Mouse (Mus musculus) spleen, adult 2 months (tissue): ENCODE measurements around the gene Snd1.

ENCODE experiments used
- CTCF ChIP-seq: fragments of 200-500 bp; IDR thresholded peaks from 2 replicates; pipeline ENCODE4 v1.5.1; 2011; ENCODE audit warnings: mild to moderate bottlenecking, inconsistent platforms; ENCODE audit not compliant: insufficient read depth, insufficient read length, insufficient replicate concordance; ENCODE audit errors: extremely low read depth
- POLR2A ChIP-seq: fragments of 200-500 bp; IDR thresholded peaks from 2 replicates; pipeline ENCODE4 v1.6.1; 2011; ENCODE audit warnings: low read depth, low read length, inconsistent platforms

DNA sequence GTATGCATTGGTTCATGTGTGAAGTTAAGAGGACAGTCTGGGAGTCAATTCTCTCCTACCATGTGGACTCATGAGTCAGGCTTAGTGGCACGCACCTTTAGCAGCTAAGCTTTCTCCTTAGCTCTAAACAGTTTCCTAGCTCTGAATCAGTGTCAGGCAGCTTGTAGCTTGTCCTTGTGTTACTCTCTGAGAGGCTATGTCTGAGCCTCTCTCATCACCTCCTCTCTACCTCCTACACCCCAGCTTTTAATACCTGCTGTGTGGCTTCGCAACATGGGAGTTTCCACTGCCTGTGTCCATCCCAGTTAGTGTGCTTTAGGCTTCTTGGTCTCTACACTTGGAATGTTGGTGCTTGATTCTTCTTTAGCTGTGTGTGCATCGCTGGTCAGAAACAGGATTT, 39.3 kb downstream of the Snd1 start:
- TF ChIP-seq POLR2A: no peak
- TF ChIP-seq CTCF: no peak
